Mouse (Mus musculus): ENCODE measurements around the gene Lypd8. TPM values are rescaled to one million over a fixed set of nuclear protein-coding genes. Genes with fewer than 3 reads are reported as not detected.

Gene Lypd8
- total and polyA plus RNA-seq, 2 experiments from 2014 or later, result not detected

GRCm38 (mm10) chr11:58346745-58347144, 32.1 kb upstream of the Lypd8 start:
- Histone ChIP-seq H3K27me3 (ENCODE audit: insufficient read depth, low read length) (no peaks in the 10 kb centered on the region), H3K4me2 (ENCODE audit: low read depth, low read length) (no peak overlapping the region), H3K9me3 (ENCODE audit: low read length) (no peaks in the 10 kb centered on the region), H3K9ac (replicated peaks; ENCODE audit: low read length) (no peak overlapping the region), H3K36me3 (ENCODE audit: insufficient read depth, low read length) (peaks cover 36% of the 10 kb centered on the region), H3K27ac (no peak overlapping the region), H3K4me1 (ENCODE audit: insufficient read depth, low read length) (no peaks in the 10 kb centered on the region), H3K4me3 (ENCODE audit: low read length) (no peak overlapping the region)
- WGBS, result 92% methylated on average over 4 of the region's 4 CpGs
- no peak for ATAC-seq
- TF ChIP-seq CTCF (IDR thresholded peaks at IDR 0.05; ENCODE audit: low read depth), result no peak
- no peak for DNase-seq (ENCODE audit: low spot score)

- no peaks in the 10 kb centered on the region for H3K4me1 ChIP-seq (ENCODE audit: insufficient read depth, low read length)
- DNase-seq (ENCODE audit: low spot score), result no peak
- 72% methylated on average over 4 of the region's 4 CpGs for WGBS
These were observed 28.2 kb upstream of the Lypd8 start for GRCm38 (mm10) chr11:58350628-58351027.

GRCm38 (mm10) chr11:58351179-58351578, 27.7 kb upstream of the Lypd8 start:
- no peaks in the 10 kb centered on the region for H3K9me3 ChIP-seq (ENCODE audit: low read length)
- WGBS, result 87% methylated on average over 5 of the region's 5 CpGs

More at GRCm38 (mm10) chr11:58350628-58351027, 28.2 kb upstream of the Lypd8 start:
- H3K27me3 ChIP-seq (ENCODE audit: insufficient read depth, low read length), result no peaks in the 10 kb centered on the region
- H3K9ac ChIP-seq (replicated peaks; ENCODE audit: low read length), result no peak overlapping the region
- H3K9me3 ChIP-seq (ENCODE audit: low read length), result no peaks in the 10 kb centered on the region
- no peak for ATAC-seq
- no peak overlapping the region for H3K4me3 ChIP-seq (ENCODE audit: low read length)
- peak; percentile 38 for TF ChIP-seq CTCF (IDR thresholded peaks at IDR 0.05; ENCODE audit: low read depth)
- H3K27ac ChIP-seq, result no peak overlapping the region
- H3K4me2 ChIP-seq (ENCODE audit: low read depth, low read length), result no peak overlapping the region
- peaks cover 21% of the 10 kb centered on the region for H3K36me3 ChIP-seq (ENCODE audit: insufficient read depth, low read length)

GRCm38 (mm10) chr11:58352681-58353548, 25.9 kb upstream of the Lypd8 start:
- no peak overlapping the region for H3K4me3 ChIP-seq (ENCODE audit: low read length)
- H3K9ac ChIP-seq (replicated peaks; ENCODE audit: low read length), result no peak overlapping the region
- WGBS, result 69% methylated on average over 7 of the region's 7 CpGs
- DNase-seq (ENCODE audit: low spot score) (no peak), ATAC-seq (no peak)
- H3K36me3 ChIP-seq (ENCODE audit: insufficient read depth, low read length), result 0 out of 2 replicates have a peak, but pooled peaks cover 2% of the 10 kb centered on the region
- peak; percentile 21; the same call in 1 of the 2 replicates for TF ChIP-seq CTCF (IDR thresholded peaks at IDR 0.05; ENCODE audit: low read depth)
- H3K9me3 ChIP-seq (ENCODE audit: low read length), result no peaks in the 10 kb centered on the region
- H3K4me1 ChIP-seq (ENCODE audit: insufficient read depth, low read length), result no peaks in the 10 kb centered on the region
- H3K4me2 ChIP-seq (ENCODE audit: low read depth, low read length), result no peak overlapping the region
- H3K27ac ChIP-seq, result no peak overlapping the region
- H3K27me3 ChIP-seq (ENCODE audit: insufficient read depth, low read length), result no peaks in the 10 kb centered on the region

More at GRCm38 (mm10) chr11:58351179-58351578, 27.7 kb upstream of the Lypd8 start:
- Histone ChIP-seq H3K4me1 (ENCODE audit: insufficient read depth, low read length) (no peaks in the 10 kb centered on the region), H3K4me2 (ENCODE audit: low read depth, low read length) (no peak overlapping the region), H3K9ac (replicated peaks; ENCODE audit: low read length) (no peak overlapping the region), H3K36me3 (ENCODE audit: insufficient read depth, low read length) (peaks cover 16% of the 10 kb centered on the region), H3K27ac (no peak overlapping the region), H3K4me3 (ENCODE audit: low read length) (no peak overlapping the region), H3K27me3 (ENCODE audit: insufficient read depth, low read length) (no peaks in the 10 kb centered on the region)
- no peak for TF ChIP-seq CTCF (IDR thresholded peaks at IDR 0.05; ENCODE audit: low read depth)
- DNase-seq (ENCODE audit: low spot score) (no peak), ATAC-seq (no peak)

- no peak for TF ChIP-seq CTCF (IDR thresholded peaks at IDR 0.05; ENCODE audit: low read depth)
- Histone ChIP-seq H3K9me3 (ENCODE audit: low read length) (no peaks in the 10 kb centered on the region), H3K27ac (no peak overlapping the region), H3K4me1 (ENCODE audit: insufficient read depth, low read length) (no peaks in the 10 kb centered on the region), H3K27me3 (ENCODE audit: insufficient read depth, low read length) (no peaks in the 10 kb centered on the region), H3K4me3 (ENCODE audit: low read length) (no peak overlapping the region), H3K4me2 (ENCODE audit: low read depth, low read length) (no peak overlapping the region), H3K36me3 (ENCODE audit: insufficient read depth, low read length) (no peaks in the 10 kb centered on the region), H3K9ac (replicated peaks; ENCODE audit: low read length) (no peak overlapping the region)
- no peak for DNase-seq (ENCODE audit: low spot score)
- 79% methylated on average over 3 of the region's 3 CpGs for WGBS
- no peak for ATAC-seq
These were observed 25.1 kb upstream of the Lypd8 start for GRCm38 (mm10) chr11:58353709-58354108.

GRCm38 (mm10) chr11:58354476-58354875, 24.4 kb upstream of the Lypd8 start:
- no peak for ATAC-seq
- no peak overlapping the region for H3K4me3 ChIP-seq (ENCODE audit: low read length)
- no peak overlapping the region for H3K4me2 ChIP-seq (ENCODE audit: low read depth, low read length)
- DNase-seq (ENCODE audit: low spot score), result no peak
- H3K4me1 ChIP-seq (ENCODE audit: insufficient read depth, low read length), result no peaks in the 10 kb centered on the region
- no peaks in the 10 kb centered on the region for H3K9me3 ChIP-seq (ENCODE audit: low read length)
- H3K27ac ChIP-seq, result no peak overlapping the region
- H3K36me3 ChIP-seq (ENCODE audit: insufficient read depth, low read length), result no peaks in the 10 kb centered on the region
- TF ChIP-seq CTCF (IDR thresholded peaks at IDR 0.05; ENCODE audit: low read depth), result no peak
- WGBS, result 68% methylated on average over 10 of the region's 10 CpGs
- no peaks in the 10 kb centered on the region for H3K27me3 ChIP-seq (ENCODE audit: insufficient read depth, low read length)
- H3K9ac ChIP-seq (replicated peaks; ENCODE audit: low read length), result no peak overlapping the region

- Histone ChIP-seq H3K9ac (replicated peaks; ENCODE audit: low read length) (no peak overlapping the region), H3K4me3 (ENCODE audit: low read length) (no peak overlapping the region), H3K27ac (no peak overlapping the region), H3K4me2 (ENCODE audit: low read depth, low read length) (no peak overlapping the region), H3K36me3 (ENCODE audit: insufficient read depth, low read length) (no peaks in the 10 kb centered on the region), H3K27me3 (ENCODE audit: insufficient read depth, low read length) (no peaks in the 10 kb centered on the region), H3K4me1 (ENCODE audit: insufficient read depth, low read length) (no peaks in the 10 kb centered on the region), H3K9me3 (ENCODE audit: low read length) (no peaks in the 10 kb centered on the region)
- no peak for TF ChIP-seq CTCF (IDR thresholded peaks at IDR 0.05; ENCODE audit: low read depth)
- ATAC-seq, result no peak
- no peak for DNase-seq (ENCODE audit: low spot score)
- WGBS, result 85% methylated on average over 3 of the region's 3 CpGs
These were observed 23.9 kb upstream of the Lypd8 start for GRCm38 (mm10) chr11:58354927-58355326.

All from hindbrain, postnatal 0 days (tissue).